Mouse (Mus musculus) kidney, embryonic 14.5 days (tissue): ENCODE data around the gene Hoxb5. TPM values are rescaled to one million over a fixed set of nuclear protein-coding genes. Genes with fewer than 3 reads are reported as not detected.

Experiments used
- ATAC-seq: fragments of 200-750 bp; cut with Nextera tagmentation; 2 replicates; pipeline ENCODE4 v1.8.0; 2017; ENCODE audit warnings: moderate number of reproducible peaks, mild to moderate bottlenecking, moderate TSS enrichment, moderate library complexity; ENCODE audit not compliant: low FRiP score, low TSS enrichment
- H3K27ac ChIP-seq: fragments of 300-500 bp; sonication (generic); 2 replicates; pipeline ENCODE4 v1.5.1; 2014; ENCODE audit warnings: low read depth, mild to moderate bottlenecking, low read length, moderate library complexity, mixed read lengths
- H3K27me3 ChIP-seq: fragments of 300-500 bp; sonication (generic); 2 replicates; pipeline ENCODE4 v1.6.1; 2014; ENCODE audit warnings: mild to moderate bottlenecking, low read length; ENCODE audit not compliant: control insufficient read depth, insufficient read depth
- H3K36me3 ChIP-seq: fragments of 300-500 bp; sonication (generic); 2 replicates; pipeline ENCODE4 v1.6.1; 2014; ENCODE audit warnings: low read length, mixed read lengths; ENCODE audit not compliant: control insufficient read depth, insufficient read depth
- H3K4me1 ChIP-seq: fragments of 300-500 bp; sonication (generic); 2 replicates; pipeline ENCODE4 v1.6.1; 2014; ENCODE audit warnings: low read length, mixed read lengths; ENCODE audit not compliant: control insufficient read depth, insufficient read depth
- H3K4me2 ChIP-seq: fragments of 300-500 bp; sonication (generic); replicated peaks from 2 replicates; pipeline ENCODE4 v1.6.1; 2014; ENCODE audit warnings: low read depth, mild to moderate bottlenecking, low read length
- H3K4me3 ChIP-seq: fragments of 300-500 bp; sonication (generic); 2 replicates; pipeline ENCODE4 v1.5.1; 2014; ENCODE audit warnings: mild to moderate bottlenecking, low read length
- H3K9ac ChIP-seq: fragments of 300-500 bp; sonication (generic); 2 replicates; pipeline ENCODE4 v1.6.1; 2014; ENCODE audit warnings: low read depth, mild to moderate bottlenecking, low read length, moderate library complexity
- H3K9me3 ChIP-seq: fragments of 300-500 bp; sonication (generic); 2 replicates; pipeline ENCODE4 v1.6.1; 2016; ENCODE audit warnings: low read length; ENCODE audit not compliant: control insufficient read depth
- WGBS: fragments of 180-500 bp; shearing (Covaris S2); extraction: QIAGEN DNeasy Blood & Tissue Kit; methylation state at CpG from one replicate; pipeline ENCODE4 v1.1.7; 2014; 5-methylcytosine and 5-hydroxymethylcytosine counted together
- polyA plus RNA-seq: library from polyadenylated mRNA; unstranded; fragments of >200 nt; fragmentation: Nextera tagmentation; extraction: Ambion mirVana; gene quantifications from 2 replicates; pipeline ENCODE4 v1.2.1, GENCODE M21; 2014

The Hoxb5 gene
- polyA plus RNA-seq, 1 experiment from 2014 or later, result 24.3 TPM

- ATAC-seq, result no peak
- H3K9me3 ChIP-seq, result no peaks in the 10 kb centered on the region
- peaks cover 21% of the 10 kb centered on the region for H3K36me3 ChIP-seq
- H3K27me3 ChIP-seq, result no peaks in the 10 kb centered on the region
- H3K27ac ChIP-seq, result peak overlapping the region; percentile 100
- 14% methylated on average over 3 of the region's 3 CpGs for WGBS
- H3K9ac ChIP-seq, result peak overlapping the region; percentile 99
- peak overlapping the region; percentile 53 for H3K4me3 ChIP-seq
- H3K4me2 ChIP-seq, result peak overlapping the region; percentile 95
- H3K4me1 ChIP-seq, result peaks cover 40% of the 10 kb centered on the region
Measured at GRCm38 (mm10) chr11:96297428-96297827, 5.7 kb upstream of the Hoxb5 start.

DNA sequence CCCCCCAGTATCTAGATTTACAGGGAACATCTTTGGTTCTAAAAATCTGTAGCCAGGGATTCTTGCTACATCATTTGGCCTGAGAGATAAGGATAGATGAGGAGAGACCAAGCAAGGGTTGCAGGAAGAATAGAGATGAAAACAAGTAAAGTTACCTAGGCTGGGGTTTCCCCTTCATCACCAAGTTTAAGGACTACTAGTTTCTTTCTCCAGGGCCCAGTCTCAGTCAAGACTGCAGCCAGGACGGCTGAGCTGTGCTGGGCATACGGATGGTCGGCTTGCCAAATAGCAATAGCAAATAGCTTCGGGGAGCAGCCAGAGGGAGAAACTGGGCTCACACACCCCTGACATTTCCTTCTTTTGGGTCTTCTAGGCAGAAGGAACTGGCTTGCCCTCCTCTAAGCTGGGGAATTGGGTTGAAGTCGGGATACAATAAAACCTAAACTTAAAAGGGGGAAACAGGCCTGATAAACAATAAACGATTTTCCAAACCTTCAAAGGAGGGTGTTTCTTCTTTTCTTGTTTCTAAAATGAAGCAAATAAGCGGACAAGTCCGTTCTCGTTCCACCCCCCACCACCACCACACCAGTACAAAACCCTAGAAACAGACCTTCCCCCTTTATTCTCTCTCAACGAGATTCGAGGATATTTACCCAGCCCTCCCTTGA is 5.0 kb upstream of the Hoxb5 start:
- peak overlapping the region; percentile 100 for H3K27ac ChIP-seq

DNA sequence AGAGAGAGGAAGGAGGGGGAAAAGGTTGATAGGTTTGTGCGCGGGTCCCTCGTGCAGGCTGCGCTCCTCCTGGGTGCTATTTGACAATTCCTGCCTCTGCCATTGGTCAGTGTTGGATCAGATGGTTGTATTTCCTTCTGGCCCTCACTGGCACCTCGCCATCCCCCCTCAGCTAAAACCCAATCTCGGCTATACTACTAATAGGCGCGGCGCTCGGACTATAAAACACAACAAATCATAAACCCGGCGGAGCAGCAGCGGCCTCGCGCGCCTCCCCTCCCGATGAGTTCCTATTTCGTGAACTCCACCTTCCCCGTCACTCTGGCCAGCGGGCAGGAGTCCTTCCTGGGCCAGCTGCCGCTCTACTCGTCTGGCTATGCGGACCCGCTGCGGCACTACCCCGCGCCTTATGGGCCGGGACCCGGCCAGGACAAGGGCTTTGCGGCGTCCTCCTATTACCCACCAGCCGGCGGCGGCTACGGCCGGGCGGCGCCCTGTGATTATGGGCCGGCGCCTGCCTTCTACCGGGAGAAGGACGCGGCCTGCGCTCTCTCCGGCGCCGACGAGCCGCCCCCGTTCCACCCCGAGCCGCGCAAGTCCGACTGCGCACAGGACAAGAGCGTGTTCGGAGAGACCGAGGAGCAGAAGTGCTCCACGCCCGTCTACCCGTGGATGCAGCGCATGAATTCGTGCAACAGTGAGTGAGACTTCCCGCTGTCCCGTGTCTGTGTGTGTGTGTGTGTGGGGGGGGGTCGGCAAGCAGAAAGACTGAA is 4.1 kb upstream of the Hoxb5 start:
- 0 out of 2 replicates have a peak, but pooled peaks have one; percentile 14 for ATAC-seq
- no peaks in the 10 kb centered on the region for H3K9me3 ChIP-seq
- H3K36me3 ChIP-seq, result peaks cover 26% of the 10 kb centered on the region
- H3K27me3 ChIP-seq, result no peaks in the 10 kb centered on the region
- WGBS, result under 1% methylated on average over 66 of the region's 66 CpGs
- peak overlapping the region; percentile 53 for H3K4me3 ChIP-seq
- H3K9ac ChIP-seq, result peak overlapping the region; percentile 99
- peak overlapping the region; percentile 100 for H3K27ac ChIP-seq
- H3K4me2 ChIP-seq, result peak overlapping the region; percentile 95
- peaks cover 46% of the 10 kb centered on the region for H3K4me1 ChIP-seq

More for the DNA sequence above, 5.0 kb upstream of the Hoxb5 start:
- WGBS, result 8% methylated on average over 11 of the region's 11 CpGs
- H3K4me3 ChIP-seq, result peak overlapping the region; percentile 53
- peaks cover 24% of the 10 kb centered on the region for H3K36me3 ChIP-seq
- no peak for ATAC-seq
- no peaks in the 10 kb centered on the region for H3K9me3 ChIP-seq
- no peaks in the 10 kb centered on the region for H3K27me3 ChIP-seq
- peak overlapping the region; percentile 99 for H3K9ac ChIP-seq
- H3K4me2 ChIP-seq, result peak overlapping the region; percentile 95
- H3K4me1 ChIP-seq, result peaks cover 40% of the 10 kb centered on the region

DNA sequence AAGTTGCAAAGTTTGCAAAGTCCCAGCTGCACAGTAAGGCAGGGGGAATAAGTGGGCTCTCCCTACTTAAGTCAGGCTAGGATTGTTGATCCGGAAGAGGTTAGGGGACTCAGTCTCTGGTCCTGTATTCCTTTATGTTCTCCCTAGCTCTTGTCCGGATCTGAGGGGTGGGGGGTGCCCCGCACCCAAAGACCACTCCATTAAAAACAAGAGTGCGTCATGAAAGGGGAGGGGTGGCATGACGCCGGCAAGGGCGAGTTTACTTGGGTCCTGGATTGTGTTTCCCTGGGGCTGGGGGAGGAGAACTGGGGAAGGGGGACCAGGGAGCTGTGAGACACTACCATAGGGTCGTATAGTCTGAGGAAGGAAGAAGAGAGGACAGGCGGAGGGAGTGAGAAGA is 3.4 kb upstream of the Hoxb5 start:
- no peaks in the 10 kb centered on the region for H3K27me3 ChIP-seq
- no peak for ATAC-seq
- WGBS, result 8% methylated on average over 9 of the region's 9 CpGs
- peak overlapping the region; percentile 95 for H3K4me2 ChIP-seq
- peaks cover 53% of the 10 kb centered on the region for H3K4me1 ChIP-seq
- H3K36me3 ChIP-seq, result peaks cover 27% of the 10 kb centered on the region
- H3K9ac ChIP-seq, result peak overlapping the region; percentile 99
- H3K27ac ChIP-seq, result peak overlapping the region; percentile 100
- peak overlapping the region; percentile 53 for H3K4me3 ChIP-seq
- H3K9me3 ChIP-seq, result no peaks in the 10 kb centered on the region

- H3K9ac ChIP-seq, result peak overlapping the region; percentile 99
- 7% methylated on average over 34 of the region's 35 CpGs for WGBS
Measured at GRCm38 (mm10) chr11:96300354-96301063, 2.6 kb upstream of the Hoxb5 start.

DNA sequence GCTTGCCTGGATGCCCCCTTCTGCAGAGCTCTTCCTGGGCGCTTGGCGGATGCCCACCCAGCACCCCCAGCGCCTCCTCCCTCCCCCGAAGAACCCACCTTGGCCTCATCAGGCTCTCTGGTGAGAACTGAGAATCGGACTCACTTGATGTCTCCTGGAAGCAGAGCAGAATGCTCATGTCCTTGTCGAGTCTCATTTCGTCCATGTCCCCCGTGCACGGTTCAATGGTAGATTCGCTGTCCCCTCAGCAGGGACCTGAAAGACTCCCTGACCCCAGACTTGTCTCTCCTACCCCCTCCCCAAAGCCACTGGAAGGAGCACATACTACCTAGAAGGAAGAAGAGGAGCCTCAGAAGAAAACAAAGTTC is 2.1 kb upstream of the Hoxb5 start:
- Histone ChIP-seq H3K27me3 (no peaks in the 10 kb centered on the region), H3K36me3 (peaks cover 39% of the 10 kb centered on the region), H3K4me1 (peaks cover 59% of the 10 kb centered on the region), H3K4me3 (peak overlapping the region; percentile 53), H3K9ac (peak overlapping the region; percentile 99), H3K9me3 (no peaks in the 10 kb centered on the region), H3K4me2 (peak overlapping the region; percentile 95), H3K27ac (peak overlapping the region; percentile 100)
- no peak for ATAC-seq
- 14% methylated on average over 10 of the region's 10 CpGs for WGBS

More at GRCm38 (mm10) chr11:96300354-96301063, 2.6 kb upstream of the Hoxb5 start:
- peak overlapping the region; percentile 95 for H3K4me2 ChIP-seq
- no peaks in the 10 kb centered on the region for H3K27me3 ChIP-seq
- H3K9me3 ChIP-seq, result no peaks in the 10 kb centered on the region
- peak overlapping the region; percentile 100 for H3K27ac ChIP-seq
- H3K4me3 ChIP-seq, result peak overlapping the region; percentile 53
- ATAC-seq, result no peak
- peaks cover 58% of the 10 kb centered on the region for H3K4me1 ChIP-seq
- peaks cover 34% of the 10 kb centered on the region for H3K36me3 ChIP-seq

DNA sequence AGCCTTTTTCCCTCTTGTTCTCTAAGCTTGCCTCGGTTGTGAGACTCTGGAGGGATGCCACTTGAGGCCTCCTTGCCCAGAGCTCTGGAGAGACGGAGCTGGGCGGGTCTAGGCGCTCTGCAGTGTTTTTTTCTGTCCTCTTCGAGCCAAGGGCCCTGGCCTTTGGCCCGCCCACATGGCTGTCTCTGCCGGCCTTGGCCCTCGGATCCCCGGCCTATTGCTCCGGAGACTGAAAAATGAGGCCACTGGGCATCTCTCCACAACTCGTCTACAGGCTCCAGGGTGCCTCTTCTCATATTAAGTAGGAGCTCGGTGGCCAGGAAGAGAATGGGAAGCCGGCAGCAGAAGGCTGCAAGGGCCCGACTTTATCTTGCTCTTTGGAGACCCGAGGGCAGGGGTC is 1.3 kb upstream of the Hoxb5 start:
- H3K4me2 ChIP-seq, result peak overlapping the region; percentile 95
- H3K36me3 ChIP-seq, result peaks cover 41% of the 10 kb centered on the region
- H3K4me1 ChIP-seq, result peaks cover 62% of the 10 kb centered on the region
- peak overlapping the region; percentile 53 for H3K4me3 ChIP-seq
- no peaks in the 10 kb centered on the region for H3K27me3 ChIP-seq
- ATAC-seq, result no peak
- H3K27ac ChIP-seq, result peak overlapping the region; percentile 100
- H3K9me3 ChIP-seq, result no peaks in the 10 kb centered on the region
- peak overlapping the region; percentile 99 for H3K9ac ChIP-seq
- WGBS, result 4% methylated on average over 15 of the region's 15 CpGs

- Histone ChIP-seq H3K9ac (peak overlapping the region; percentile 99), H3K27ac (peak overlapping the region; percentile 100), H3K4me3 (peak overlapping the region; percentile 53), H3K4me2 (peak overlapping the region; percentile 95), H3K36me3 (peaks cover 41% of the 10 kb centered on the region), H3K9me3 (no peaks in the 10 kb centered on the region), H3K27me3 (no peaks in the 10 kb centered on the region), H3K4me1 (peaks cover 55% of the 10 kb centered on the region)
- ATAC-seq, result no peak
- 7% methylated on average over 23 of the region's 23 CpGs for WGBS
Measured at GRCm38 (mm10) chr11:96302381-96303150, 570 bp upstream of the Hoxb5 start.
